Mouse (Mus musculus) ZHBTc4 (cell line): Measurements from ENCODE around the gene Kif13a.
A peak's percentile ranks its signal among the peaks of the same experiment; 100 is the strongest.

Experiments
- DNase-seq: peaks from one replicate; pipeline ENCODE4 v3.0.0-alpha.2; 2011; ENCODE audit warnings: low read depth, low spot score

Gene Kif13a

GRCm38 (mm10) chr13:46925671-46926070 is 4.0 kb downstream of the Kif13a start:
- peak; percentile 54 for DNase-seq

GRCm38 (mm10) chr13:46921559-46921958 is 8.1 kb downstream of the Kif13a start:
- DNase-seq: peak; percentile 23

- DNase-seq: no peak
These were observed 9.9 kb downstream of the Kif13a start for GRCm38 (mm10) chr13:46919797-46920196.

GRCm38 (mm10) chr13:46918509-46918908 is 11.2 kb downstream of the Kif13a start:
- DNase-seq: no peak

GRCm38 (mm10) chr13:46911960-46912359 is 17.7 kb downstream of the Kif13a start:
- DNase-seq: no peak

- DNase-seq: no peak
These were observed 18.6 kb downstream of the Kif13a start for GRCm38 (mm10) chr13:46911018-46911419.

GRCm38 (mm10) chr13:46909946-46910345 is 19.7 kb downstream of the Kif13a start:
- DNase-seq: no peak

GRCm38 (mm10) chr13:46909005-46909565 is 20.6 kb downstream of the Kif13a start:
- DNase-seq: peak; percentile 16

GRCm38 (mm10) chr13:46908387-46908786 is 21.3 kb downstream of the Kif13a start:
- no peak for DNase-seq

- DNase-seq: no peak
These were observed 21.8 kb downstream of the Kif13a start for GRCm38 (mm10) chr13:46907861-46908260.

- no peak for DNase-seq
These were observed 22.6 kb downstream of the Kif13a start for GRCm38 (mm10) chr13:46907115-46907514.

GRCm38 (mm10) chr13:46905971-46906370 is 23.7 kb downstream of the Kif13a start:
- no peak for DNase-seq

GRCm38 (mm10) chr13:46904982-46905621 is 24.6 kb downstream of the Kif13a start:
- DNase-seq: peak; percentile 36

- peak; percentile 84 for DNase-seq
These were observed 27.0 kb downstream of the Kif13a start for GRCm38 (mm10) chr13:46902568-46903255.

GRCm38 (mm10) chr13:46900870-46901555 is 28.7 kb downstream of the Kif13a start:
- peak; percentile 66 for DNase-seq

- no peak for DNase-seq
These were observed 30.8 kb downstream of the Kif13a start for GRCm38 (mm10) chr13:46898837-46899236.

GRCm38 (mm10) chr13:46898411-46898810 is 31.3 kb downstream of the Kif13a start:
- no peak for DNase-seq

- DNase-seq: no peak
These were observed 37.3 kb downstream of the Kif13a start for GRCm38 (mm10) chr13:46892380-46892779.

- no peak for DNase-seq
These were observed 41.5 kb downstream of the Kif13a start for GRCm38 (mm10) chr13:46888150-46888683.

GRCm38 (mm10) chr13:46886497-46887261 is 43.0 kb downstream of the Kif13a start:
- no peak for DNase-seq

- DNase-seq: no peak
These were observed 44.0 kb downstream of the Kif13a start for GRCm38 (mm10) chr13:46885759-46886060.
